Mouse (Mus musculus) heart, postnatal 0 days (tissue): ENCODE results near the gene Dlg2. TPM values are rescaled to one million over a fixed set of nuclear protein-coding genes. Genes with fewer than 3 reads are reported as not detected.
A peak's percentile ranks its signal among the peaks of the same experiment; 100 is the strongest.

Experiments used
- ATAC-seq: fragments of 200-750 bp; cut with Nextera tagmentation; 2 replicates; pipeline ENCODE4 v1.8.0; 2017; ENCODE audit warnings: low read depth, moderate number of reproducible peaks, moderate library complexity; ENCODE audit not compliant: insufficient read depth
- DNase-seq: peaks from one replicate; pipeline ENCODE4 v3.0.0-alpha.2; 2016; ENCODE audit warnings: low spot score
- H3K27ac ChIP-seq: fragments of 300-500 bp; sonication (generic); 2 replicates; pipeline ENCODE4 v1.5.1; 2014; ENCODE audit warnings: low read depth, mild to moderate bottlenecking
- H3K27me3 ChIP-seq: fragments of 300-500 bp; sonication (generic); 2 replicates; pipeline ENCODE4 v1.6.1; 2014; ENCODE audit warnings: low read length, mixed read lengths; ENCODE audit not compliant: control insufficient read depth, insufficient read depth
- H3K36me3 ChIP-seq: fragments of 300-500 bp; sonication (generic); replicated peaks from 2 replicates; pipeline ENCODE4 v1.6.1; 2014; ENCODE audit warnings: low read length, mixed read lengths; ENCODE audit not compliant: control insufficient read depth, insufficient read depth
- H3K4me1 ChIP-seq: fragments of 300-500 bp; sonication (generic); 2 replicates; pipeline ENCODE4 v1.6.1; 2014; ENCODE audit warnings: antibody characterized with exemption; ENCODE audit not compliant: control insufficient read depth, insufficient read depth
- H3K4me2 ChIP-seq: fragments of 300-500 bp; sonication (generic); 2 replicates; pipeline ENCODE4 v1.6.1; 2014; ENCODE audit warnings: low read depth, mild to moderate bottlenecking, low read length, moderate library complexity
- H3K4me3 ChIP-seq: fragments of 300-500 bp; sonication (generic); 2 replicates; pipeline ENCODE4 v1.5.1; 2014; ENCODE audit warnings: low read depth, low read length
- H3K9ac ChIP-seq: fragments of 300-500 bp; sonication (generic); replicated peaks from 2 replicates; pipeline ENCODE4 v1.6.1; 2014; ENCODE audit warnings: low read depth, low read length, mixed read lengths
- H3K9me3 ChIP-seq: fragments of 300-500 bp; sonication (generic); replicated peaks from 2 replicates; pipeline ENCODE4 v1.6.1; 2016; ENCODE audit warnings: low read length; ENCODE audit not compliant: control insufficient read depth
- CTCF ChIP-seq: IDR thresholded peaks from 2 replicates; pipeline ENCODE4 v1.5.1; 2016; ENCODE audit warnings: antibody characterized with exemption, control low read depth, low read depth
- EP300 ChIP-seq: IDR thresholded peaks from 2 replicates; pipeline ENCODE4 v1.6.1; 2016; ENCODE audit warnings: antibody characterized with exemption, low read depth
- WGBS: fragments of 180-500 bp; shearing (Covaris S2); extraction: QIAGEN DNeasy Blood & Tissue Kit; methylation state at CpG from one replicate; pipeline ENCODE4 v1.1.7; 2014; 5-methylcytosine and 5-hydroxymethylcytosine counted together
- polyA plus RNA-seq: library from polyadenylated mRNA; unstranded; fragments of >200 nt; fragmentation: Nextera tagmentation; extraction: Ambion mirVana; gene quantifications from 2 replicates; pipeline ENCODE4 v1.2.1, GENCODE M21; 2015
- total RNA-seq: library from RNA; depleted of rRNA; stranded (reverse); fragments of >200 nt; gene quantifications from 2 replicates; pipeline ENCODE4 v1.2.3, GENCODE M21; 2014; ENCODE audit warnings: low replicate concordance

The Dlg2 gene
- total and polyA plus RNA-seq, 2 experiments from 2014 or later: 1.3 to 2.3 TPM

- TF ChIP-seq CTCF: no peak
- no peak for TF ChIP-seq EP300
These were observed 1096.2 kb downstream of the Dlg2 start for GRCm38 (mm10) chr7:91572666-91573065.

GRCm38 (mm10) chr7:91573321-91573720, 1096.8 kb downstream of the Dlg2 start:
- no peak overlapping the region for H3K27ac ChIP-seq
- H3K4me2 ChIP-seq: no peak overlapping the region
- H3K9ac ChIP-seq: no peak overlapping the region
- no peak for DNase-seq
- no peaks in the 10 kb centered on the region for H3K4me1 ChIP-seq
- no peak overlapping the region for H3K4me3 ChIP-seq
- no peak for TF ChIP-seq EP300
- no peak for TF ChIP-seq CTCF
- H3K9me3 ChIP-seq: no peaks in the 10 kb centered on the region
- no peaks in the 10 kb centered on the region for H3K27me3 ChIP-seq
- no peaks in the 10 kb centered on the region for H3K36me3 ChIP-seq
- no peak for ATAC-seq

More at GRCm38 (mm10) chr7:91572666-91573065, 1096.2 kb downstream of the Dlg2 start:
- Histone ChIP-seq H3K36me3 (no peaks in the 10 kb centered on the region), H3K27me3 (no peaks in the 10 kb centered on the region), H3K9me3 (no peaks in the 10 kb centered on the region), H3K27ac (no peak overlapping the region), H3K4me3 (no peak overlapping the region), H3K4me2 (no peak overlapping the region), H3K9ac (no peak overlapping the region), H3K4me1 (no peaks in the 10 kb centered on the region)
- 52% methylated on average over 2 of the region's 2 CpGs for WGBS
- ATAC-seq (no peak), DNase-seq (no peak)

GRCm38 (mm10) chr7:91576216-91576615, 1099.7 kb downstream of the Dlg2 start:
- ATAC-seq (no peak), DNase-seq (no peak)
- H3K4me3 ChIP-seq: no peak overlapping the region
- no peaks in the 10 kb centered on the region for H3K9me3 ChIP-seq
- TF ChIP-seq EP300 (no peak), CTCF (no peak)
- H3K4me2 ChIP-seq: no peak overlapping the region
- no peaks in the 10 kb centered on the region for H3K36me3 ChIP-seq
- no peak overlapping the region for H3K9ac ChIP-seq
- H3K4me1 ChIP-seq: no peaks in the 10 kb centered on the region
- no peaks in the 10 kb centered on the region for H3K27me3 ChIP-seq
- 62% methylated on average over 6 of the region's 6 CpGs for WGBS
- no peak overlapping the region for H3K27ac ChIP-seq

- Histone ChIP-seq H3K4me2 (no peak overlapping the region), H3K36me3 (no peaks in the 10 kb centered on the region), H3K9ac (no peak overlapping the region), H3K4me1 (no peaks in the 10 kb centered on the region), H3K27ac (no peak overlapping the region), H3K27me3 (no peaks in the 10 kb centered on the region), H3K4me3 (no peak overlapping the region), H3K9me3 (no peaks in the 10 kb centered on the region)
- 61% methylated on average over 2 of the region's 2 CpGs for WGBS
- DNase-seq (no peak), ATAC-seq (no peak)
- TF ChIP-seq EP300 (no peak), CTCF (peak; percentile 27; the same call in 1 of the 2 replicates)
These were observed 1105.7 kb downstream of the Dlg2 start for GRCm38 (mm10) chr7:91582203-91582602.

GRCm38 (mm10) chr7:91583566-91583965, 1107.1 kb downstream of the Dlg2 start:
- H3K9me3 ChIP-seq: no peaks in the 10 kb centered on the region
- 26% methylated on average over 1 of the region's 1 CpGs for WGBS
- no peak overlapping the region for H3K4me3 ChIP-seq
- TF ChIP-seq EP300: no peak
- no peak for TF ChIP-seq CTCF
- no peak overlapping the region for H3K27ac ChIP-seq
- no peak for DNase-seq
- no peaks in the 10 kb centered on the region for H3K4me1 ChIP-seq
- H3K27me3 ChIP-seq: no peaks in the 10 kb centered on the region
- H3K9ac ChIP-seq: no peak overlapping the region
- no peaks in the 10 kb centered on the region for H3K36me3 ChIP-seq
- H3K4me2 ChIP-seq: no peak overlapping the region
- ATAC-seq: no peak

GRCm38 (mm10) chr7:91591261-91592170, 1115.0 kb downstream of the Dlg2 start:
- H3K27me3 ChIP-seq: no peaks in the 10 kb centered on the region
- no peak for TF ChIP-seq CTCF
- TF ChIP-seq EP300: no peak
- H3K9ac ChIP-seq: no peak overlapping the region
- DNase-seq (no peak), ATAC-seq (no peak)
- no peaks in the 10 kb centered on the region for H3K36me3 ChIP-seq
- 56% methylated on average over 5 of the region's 5 CpGs for WGBS
- no peak overlapping the region for H3K27ac ChIP-seq
- no peak overlapping the region for H3K4me2 ChIP-seq
- H3K4me3 ChIP-seq: no peak overlapping the region
- no peaks in the 10 kb centered on the region for H3K4me1 ChIP-seq
- no peaks in the 10 kb centered on the region for H3K9me3 ChIP-seq
